ENCODE assay signal across 16 mouse cellular contexts in the genomic region with DNA sequence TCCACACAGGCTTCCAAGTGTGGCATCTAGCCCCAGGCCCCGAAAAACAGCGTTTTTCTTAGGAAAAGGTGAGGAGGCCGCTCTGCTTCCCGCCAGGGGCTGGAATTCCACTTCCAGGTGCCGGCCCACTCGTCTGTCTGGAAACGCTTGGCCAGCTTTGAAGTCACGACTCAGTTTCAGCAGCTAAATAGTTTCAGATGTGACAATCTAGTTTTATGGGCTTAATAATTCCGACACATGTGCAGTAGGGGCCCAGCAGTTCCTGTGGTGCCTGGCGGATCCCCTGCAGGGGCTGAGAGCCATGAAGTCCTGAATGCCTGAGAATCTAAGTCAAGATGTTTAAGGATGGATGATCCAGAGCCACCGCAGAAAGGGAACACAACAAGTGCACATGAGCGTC. TPM values are rescaled to one million over a fixed set of nuclear protein-coding genes. Genes with fewer than 3 reads are reported as not detected.
A peak's percentile ranks its signal among the peaks of the same experiment; 100 is the strongest.
DNase-seq lines count a peak whose midpoint lies in the region; ATAC-seq and TF ChIP-seq lines count a peak whose summit lies in the region.
"Had no signal": no experiment of that assay in that cellular context is flagged by ENCODE, and none has a peak within 500 bp of the region (broad histone marks: within the 10 kb centered on the region; RNA-seq: fewer than 3 reads in every experiment).

No protein-coding gene starts in this region.

- H3K9ac ChIP-seq in limb, embryonic 12.5 days (replicated peaks): no peak overlapping the region
- H3K9ac ChIP-seq: lung, embryonic 14.5 days had no signal

- peak overlapping the region; percentile 56; the same call in 1 of the 2 replicates for H3K27ac ChIP-seq in heart, embryonic 10.5 days
- peak overlapping the region; percentile 77 for H3K27ac ChIP-seq in embryonic facial prominence, embryonic 10.5 days (replicated peaks)
- H3K27ac ChIP-seq in limb, embryonic 12.5 days: peak overlapping the region; percentile 97

- H3K9me3 ChIP-seq in heart, embryonic 10.5 days: no peaks in the 10 kb centered on the region
- no peaks in the 10 kb centered on the region for H3K9me3 ChIP-seq in E14TG2a.4 (ENCODE audit: low read length)
- H3K9me3 ChIP-seq in embryonic facial prominence, embryonic 10.5 days: no peaks in the 10 kb centered on the region
- no peaks in the 10 kb centered on the region for H3K9me3 ChIP-seq in limb, embryonic 12.5 days
- H3K9me3 ChIP-seq: G1E had no signal

- H3K4me1 ChIP-seq in heart, embryonic 10.5 days: peaks cover 23% of the 10 kb centered on the region
- peaks cover 7% of the 10 kb centered on the region for H3K4me1 ChIP-seq in E14TG2a.4 (replicated peaks; ENCODE audit: low read depth, low read length)
- H3K4me1 ChIP-seq in embryonic facial prominence, embryonic 10.5 days: peaks cover 63% of the 10 kb centered on the region
- H3K4me1 ChIP-seq in limb, embryonic 12.5 days (replicated peaks): peaks cover 77% of the 10 kb centered on the region

- H3K4me3 ChIP-seq in heart, embryonic 10.5 days: no peak overlapping the region
- peak overlapping the region; percentile 26; the same call in 1 of the 2 replicates for H3K4me3 ChIP-seq in E14TG2a.4 (replicated peaks; ENCODE audit: low read length)
- H3K4me3 ChIP-seq in embryonic facial prominence, embryonic 10.5 days: no peak overlapping the region
- H3K4me3 ChIP-seq in limb, embryonic 12.5 days (replicated peaks): no peak overlapping the region
- H3K4me3 ChIP-seq: erythroblast, embryonic 14.5 days had no signal

- 68% methylated on average over 12 of the region's 12 CpGs for WGBS in heart, embryonic 10.5 days
- WGBS in embryonic facial prominence, embryonic 10.5 days: 37% methylated on average over 12 of the region's 12 CpGs
- 4% methylated on average over 12 of the region's 12 CpGs for WGBS in limb, embryonic 12.5 days

- ATAC-seq in limb, embryonic 12.5 days (ENCODE audit: insufficient number of reproducible peaks, insufficient read depth, low FRiP score, low TSS enrichment, low read depth): peak; percentile 73

- no peaks in the 10 kb centered on the region for H3K36me3 ChIP-seq in heart, embryonic 10.5 days
- H3K36me3 ChIP-seq in E14TG2a.4 (ENCODE audit: insufficient read depth, low read length): no peaks in the 10 kb centered on the region
- 0 out of 2 replicates have a peak, but pooled peaks cover 9% of the 10 kb centered on the region for H3K36me3 ChIP-seq in embryonic facial prominence, embryonic 10.5 days (replicated peaks)
- peaks cover 7% of the 10 kb centered on the region; the same call in 1 of the 2 replicates for H3K36me3 ChIP-seq in limb, embryonic 12.5 days
- H3K36me3 ChIP-seq: G1E had no signal

- 0 out of 2 replicates have a peak, but pooled peaks cover 4% of the 10 kb centered on the region for H3K27me3 ChIP-seq in heart, embryonic 10.5 days (ENCODE audit: insufficient read depth, poor library complexity, severe bottlenecking)
- peaks cover 5% of the 10 kb centered on the region; the same call in 1 of the 2 replicates for H3K27me3 ChIP-seq in E14TG2a.4 (ENCODE audit: insufficient read depth, low read length)
- no peaks in the 10 kb centered on the region for H3K27me3 ChIP-seq in embryonic facial prominence, embryonic 10.5 days (replicated peaks; ENCODE audit: low read depth, poor library complexity, severe bottlenecking)
- no peaks in the 10 kb centered on the region for H3K27me3 ChIP-seq in limb, embryonic 12.5 days

- intact Hi-C loops in heart, postnatal 10 days (cut with DNase I): loop anchor here (10.0 kb wide), 1 partner anchor 471 kb away; no protein-coding TSS in a partner anchor

- TF ChIP-seq CTCF in E14TG2a.4 (conservative IDR thresholded peaks at IDR 0.05; ENCODE audit: low read length): no peak

- H3K4me2 ChIP-seq in limb, embryonic 12.5 days: peak overlapping the region; percentile 39
- H3K4me2 ChIP-seq: lung, embryonic 14.5 days had no signal

- no peak for DNase-seq in heart, embryonic 10.5 days (ENCODE audit: low spot score)
- no peak for DNase-seq in heart, postnatal 10 days
- DNase-seq in embryonic facial prominence, embryonic 10.5 days (ENCODE audit: low spot score): peak; percentile 82
- no peak for DNase-seq in thymus, adult 18-20 months
- DNase-seq in lung, postnatal 25 days (ENCODE audit: low spot score): no peak
- DNase-seq in right cerebral cortex, postnatal 36 days (ENCODE audit: low spot score in 2 of 2): no peak
- DNase-seq: adrenal gland, postnatal 14 days; cerebellum, adult 9-11 months; kidney, postnatal 14 days; lung, embryonic 14.5 days; thymus, adult 2 months had no signal

RNA-seq across cellular contexts. Expression of gene Nkd2, which starts 13.6 kb away (rescaled TPM):
- 4.8 and 6.4 TPM in 2 replicates for polyA plus RNA-seq in heart, embryonic 10.5 days (2016; fragmentation: Nextera tagmentation; extraction: Ambion mirVana)
- 1 to 10 TPM; 3.0 to 3.4 TPM for total RNA-seq in heart, postnatal 10 days (2021)
- 20.8 and 26.2 TPM in 2 replicates for polyA plus RNA-seq in embryonic facial prominence, embryonic 10.5 days (2016; fragmentation: Nextera tagmentation; extraction: Ambion mirVana)
- 57.5 and 61.6 TPM in 2 replicates for polyA plus RNA-seq in limb, embryonic 12.5 days (2016; fragmentation: Nextera tagmentation; extraction: Ambion mirVana)
- total RNA-seq: megakaryocyte progenitor cell, adult 5-6 weeks had no signal
- polyA plus RNA-seq: erythroblast, embryonic 14.5 days; G1E had no signal
